Mouse (Mus musculus): ENCODE measurements at regions not wholly inside any gene's neighbourhood (a gene's known extent, or its start where the extent isn't known, plus 50 kb on each side); places are given as distances from the start of the nearest gene placed in this dataset.

GRCm38 (mm10) chr11:84637268-84637667 is 111.9 kb upstream of the Lhx1 start:
- DNase-seq (ENCODE audit: low spot score), result no peak

- no peak for DNase-seq (ENCODE audit: low spot score)
Measured at GRCm38 (mm10) chr11:84634990-84635389, 109.7 kb upstream of the Lhx1 start.

GRCm38 (mm10) chr11:84633300-84633699 is 108.0 kb upstream of the Lhx1 start:
- no peak for DNase-seq (ENCODE audit: low spot score)

- no peak for DNase-seq (ENCODE audit: low spot score)
Measured at GRCm38 (mm10) chr11:84628111-84628510, 102.8 kb upstream of the Lhx1 start.

GRCm38 (mm10) chr11:84627685-84628084 is 102.3 kb upstream of the Lhx1 start:
- DNase-seq (ENCODE audit: low spot score), result no peak

- DNase-seq (ENCODE audit: low spot score), result no peak
Measured at GRCm38 (mm10) chr11:84627259-84627658, 101.9 kb upstream of the Lhx1 start.

GRCm38 (mm10) chr11:84624100-84624499 is 98.8 kb upstream of the Lhx1 start:
- DNase-seq (ENCODE audit: low spot score), result no peak

- no peak for DNase-seq (ENCODE audit: low spot score)
Measured at GRCm38 (mm10) chr11:84619713-84620112, 94.4 kb upstream of the Lhx1 start.

- no peak for DNase-seq (ENCODE audit: low spot score)
Measured at GRCm38 (mm10) chr11:84618576-84618975, 93.2 kb upstream of the Lhx1 start.

GRCm38 (mm10) chr11:84612982-84613720 is 87.8 kb upstream of the Lhx1 start:
- DNase-seq (ENCODE audit: low spot score), result no peak

GRCm38 (mm10) chr11:84611625-84611879 is 86.2 kb upstream of the Lhx1 start:
- no peak for DNase-seq (ENCODE audit: low spot score)

- DNase-seq (ENCODE audit: low spot score), result no peak
Measured at GRCm38 (mm10) chr11:84610774-84611624, 85.7 kb upstream of the Lhx1 start.

- peak; percentile 21 for DNase-seq (ENCODE audit: low spot score)
Measured at GRCm38 (mm10) chr11:84604781-84605180, 79.4 kb upstream of the Lhx1 start.

- no peak for DNase-seq (ENCODE audit: low spot score)
Measured at GRCm38 (mm10) chr11:84599267-84599841, 74.0 kb upstream of the Lhx1 start.

- no peak for DNase-seq (ENCODE audit: low spot score)
Measured at GRCm38 (mm10) chr11:84597572-84598295, 72.4 kb upstream of the Lhx1 start.

- no peak for DNase-seq (ENCODE audit: low spot score)
Measured at GRCm38 (mm10) chr11:84592715-84593339, 67.5 kb upstream of the Lhx1 start.

GRCm38 (mm10) chr11:84587107-84587506 is 61.8 kb upstream of the Lhx1 start:
- DNase-seq (ENCODE audit: low spot score), result no peak

- no peak for DNase-seq (ENCODE audit: low spot score)
Measured at GRCm38 (mm10) chr11:84585626-84586025, 60.3 kb upstream of the Lhx1 start.

GRCm38 (mm10) chr11:84578805-84579541 is 53.6 kb upstream of the Lhx1 start:
- DNase-seq (ENCODE audit: low spot score), result no peak
